Mouse (Mus musculus): ENCODE data around the gene Apip.

Apip gene

DNA sequence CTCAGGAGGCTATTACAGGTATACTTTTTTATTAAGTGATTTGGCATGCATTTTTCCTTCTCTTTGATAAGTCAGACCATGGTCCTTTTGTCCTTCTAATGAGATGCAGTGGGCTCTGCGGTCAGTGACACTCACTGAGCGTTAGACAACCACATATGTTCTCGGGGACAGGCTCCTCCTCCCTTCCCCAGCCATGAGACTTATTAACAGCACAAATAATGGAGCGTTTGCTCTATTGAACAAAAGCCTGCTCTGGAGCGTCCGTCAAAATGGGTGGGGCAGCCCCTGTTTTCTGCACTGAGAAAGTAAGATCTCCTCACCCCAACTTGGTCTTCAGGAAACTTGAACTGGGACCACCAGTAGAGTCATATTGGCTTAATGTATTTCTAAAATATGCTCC is 16.0 kb downstream of the Apip start:
- DNase-seq (ENCODE audit: low spot score in 2 of 2), result no peak

DNA sequence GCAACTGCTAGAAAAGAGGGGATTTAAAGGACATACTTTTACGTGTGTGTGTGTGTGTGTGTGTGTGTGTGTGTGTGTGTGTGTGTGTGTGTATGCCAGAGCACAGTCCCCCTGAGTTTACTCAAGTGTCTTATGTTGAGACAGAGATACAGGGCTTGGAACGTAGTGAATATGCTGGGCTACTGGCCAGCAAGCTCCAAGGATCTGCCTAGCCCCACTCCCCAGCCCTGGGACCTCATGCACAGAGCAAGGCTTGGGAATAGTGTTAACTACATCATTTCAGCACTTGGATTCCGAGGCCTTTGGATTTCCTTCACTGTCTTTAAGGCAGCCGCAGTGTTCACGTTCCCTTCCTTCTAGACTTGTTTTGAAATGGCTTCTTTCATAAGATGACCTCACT is 29.1 kb downstream of the Apip start:
- no peak for DNase-seq (ENCODE audit: low spot score in 2 of 2)

DNA sequence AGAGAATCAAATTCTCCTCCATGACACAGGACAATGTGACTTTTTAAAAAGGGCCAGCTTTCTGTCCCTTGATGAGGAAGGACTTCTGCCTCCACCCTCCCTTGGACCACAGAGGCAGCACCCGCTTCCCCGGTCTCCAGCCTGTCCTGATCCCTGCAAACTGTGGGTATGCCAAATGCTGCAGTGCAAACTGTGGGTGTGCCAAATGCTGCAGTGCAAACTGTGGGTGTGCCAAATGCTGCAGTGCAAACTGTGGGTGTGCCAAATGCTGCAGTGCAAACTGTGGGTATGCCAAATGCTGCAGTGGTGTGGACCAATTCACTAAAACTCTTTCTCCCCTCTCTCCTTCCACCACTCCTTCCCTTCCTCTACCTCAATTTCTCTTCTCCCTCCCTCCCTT is 32.7 kb downstream of the Apip start:
- DNase-seq (ENCODE audit: low spot score in 2 of 2), result no peak

DNA sequence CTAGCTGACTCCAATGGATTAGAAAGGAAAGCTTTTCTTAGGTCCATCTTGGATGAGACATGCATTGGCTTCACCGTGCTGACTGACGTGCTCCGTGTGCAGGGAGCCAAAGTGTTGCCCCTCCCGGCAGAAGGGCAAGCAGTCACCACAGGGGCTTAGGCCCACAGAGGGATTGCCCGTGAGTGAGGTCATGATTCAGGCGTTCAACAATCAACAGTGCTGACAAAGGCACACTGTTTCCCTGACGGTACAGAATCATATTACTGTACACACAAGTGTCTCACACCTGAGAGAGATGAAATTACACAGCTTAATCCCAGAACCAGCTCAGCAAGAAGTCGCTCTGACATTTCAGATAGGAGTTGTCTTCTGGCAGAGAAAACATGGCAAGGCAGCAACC is 38.2 kb downstream of the Apip start:
- DNase-seq (ENCODE audit: low spot score in 2 of 2), result no peak

DNA sequence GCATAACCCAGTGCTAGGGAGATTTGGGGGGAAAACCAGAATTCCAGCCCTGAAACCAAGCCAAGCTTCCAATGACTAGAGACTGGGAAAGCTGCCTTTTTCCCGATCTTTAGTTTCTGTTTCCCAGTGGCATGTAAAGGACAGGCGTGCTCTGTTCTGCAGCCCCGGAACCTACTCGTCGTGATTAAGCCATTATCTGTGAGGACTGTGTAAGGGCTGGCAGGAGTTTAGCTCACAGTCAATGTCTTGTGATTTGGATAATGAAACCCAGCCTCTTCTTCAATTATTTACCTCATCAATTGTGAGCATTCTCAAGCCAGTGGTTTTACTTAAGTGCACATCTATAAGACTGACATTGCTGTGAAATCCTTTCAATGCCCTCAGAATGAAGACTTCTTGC is 43.7 kb downstream of the Apip start:
- no peak for DNase-seq (ENCODE audit: low spot score in 2 of 2)

DNA sequence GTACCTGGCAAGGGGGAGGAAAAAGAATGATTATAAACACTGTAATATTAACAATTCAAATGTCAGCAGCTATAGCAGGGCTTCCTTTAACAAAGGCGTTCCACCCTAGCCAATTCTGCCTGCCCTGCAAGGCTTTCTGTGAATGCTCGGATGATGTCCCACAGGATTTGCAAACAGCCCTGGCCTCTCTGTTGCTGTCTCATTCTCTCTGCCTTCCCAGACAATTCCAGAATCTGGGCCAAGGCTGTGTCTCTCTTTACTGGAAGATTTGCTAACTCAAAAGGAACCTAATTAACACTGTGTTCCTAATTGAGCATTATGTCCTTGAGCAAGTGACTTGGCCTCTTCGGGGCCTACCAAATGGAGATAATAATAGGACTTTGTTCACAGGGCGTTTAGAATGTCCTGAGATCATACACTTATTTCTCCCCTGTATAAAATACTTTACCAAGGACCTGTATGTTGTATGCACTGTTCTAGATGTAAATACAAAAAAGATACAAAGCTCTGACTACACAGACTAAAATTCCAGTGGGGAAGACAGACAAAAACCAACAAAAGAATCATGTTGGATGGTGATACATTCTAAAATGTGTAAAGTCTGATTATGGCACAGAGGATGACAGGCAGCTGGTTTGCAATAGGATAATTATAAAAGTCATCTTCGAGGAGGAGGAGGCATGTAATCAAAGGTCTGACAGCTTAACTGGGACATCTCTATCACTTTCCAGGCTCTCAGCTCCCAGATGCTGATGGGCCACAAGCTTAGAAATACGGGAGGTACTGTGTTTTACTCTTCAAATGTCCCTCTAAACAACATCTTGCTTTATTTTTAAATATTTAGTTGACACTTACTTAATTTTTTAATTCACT is 45.1 kb downstream of the Apip start:
- no peak for DNase-seq (ENCODE audit: low spot score in 2 of 2)

DNA sequence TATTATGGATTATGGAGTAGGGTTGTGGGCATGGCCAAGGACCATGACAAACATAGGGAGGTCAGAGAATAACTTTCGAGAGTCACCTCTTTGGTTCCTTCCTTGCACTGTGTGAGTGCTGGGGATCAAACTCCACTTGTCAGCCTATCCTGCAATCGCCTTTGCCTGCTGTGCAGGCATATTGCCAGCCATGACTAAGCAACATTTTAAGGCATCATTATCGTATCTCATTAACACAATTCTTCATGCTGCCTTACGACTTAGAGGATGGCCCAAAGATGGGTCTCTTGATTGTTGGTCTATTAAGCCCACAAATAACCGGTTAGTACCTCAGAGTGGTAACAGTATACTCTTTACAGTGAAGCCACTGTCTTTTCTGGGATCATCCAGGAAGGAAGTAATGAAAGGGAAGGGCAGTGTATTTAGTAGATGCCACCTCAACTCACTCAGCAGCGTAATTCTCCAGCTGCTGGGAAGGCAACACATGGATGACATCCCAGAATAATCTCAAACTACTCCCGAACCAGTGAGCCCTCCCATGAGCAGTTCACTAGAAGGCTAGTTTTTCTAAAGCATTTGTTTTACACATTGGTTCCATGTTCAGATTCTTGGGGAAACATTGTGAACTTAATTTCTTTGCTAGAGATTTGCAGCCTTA is 45.9 kb downstream of the Apip start:
- no peak for DNase-seq (ENCODE audit: low spot score in 2 of 2)

DNA sequence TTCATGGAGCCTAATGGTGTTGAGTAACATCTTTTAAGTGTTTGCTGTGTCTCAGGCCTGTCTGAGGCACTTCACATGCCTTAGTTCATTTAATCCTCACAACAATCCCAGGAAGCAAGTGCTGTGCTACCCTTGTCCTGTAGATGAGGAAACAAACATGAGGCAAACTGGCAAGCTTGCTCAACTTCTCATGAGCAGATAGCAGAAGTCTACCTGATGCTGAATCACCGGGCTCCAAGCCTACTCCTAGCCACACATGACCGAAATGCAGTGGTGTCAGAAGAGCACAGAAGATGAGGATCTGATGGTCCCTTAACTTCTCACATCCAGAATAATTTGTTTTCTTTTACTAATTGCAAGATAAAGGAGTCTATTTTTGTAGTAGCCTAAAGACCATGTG is 56.2 kb downstream of the Apip start:
- no peak for DNase-seq (ENCODE audit: low spot score in 2 of 2)

DNA sequence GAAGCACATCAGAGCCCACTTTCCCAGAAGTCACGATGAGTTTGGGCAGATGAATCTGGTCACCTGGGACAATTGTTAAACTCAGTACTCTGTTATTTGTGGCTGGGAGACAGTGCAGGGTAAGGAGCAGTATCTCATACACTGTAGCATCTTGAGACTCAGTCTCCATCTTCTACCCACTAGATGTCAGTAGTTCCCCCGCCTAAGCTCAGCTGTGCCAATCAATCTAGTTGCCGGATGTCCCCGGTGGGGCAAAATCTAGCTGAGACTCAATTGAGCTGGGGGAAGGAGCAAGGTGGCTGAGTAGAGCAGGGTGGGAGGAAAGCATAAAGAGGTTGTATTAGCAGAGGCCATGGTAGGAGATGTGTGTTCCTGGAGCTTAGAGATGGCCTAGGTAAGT is 57.7 kb downstream of the Apip start:
- DNase-seq (ENCODE audit: low spot score in 2 of 2), result no peak

DNA sequence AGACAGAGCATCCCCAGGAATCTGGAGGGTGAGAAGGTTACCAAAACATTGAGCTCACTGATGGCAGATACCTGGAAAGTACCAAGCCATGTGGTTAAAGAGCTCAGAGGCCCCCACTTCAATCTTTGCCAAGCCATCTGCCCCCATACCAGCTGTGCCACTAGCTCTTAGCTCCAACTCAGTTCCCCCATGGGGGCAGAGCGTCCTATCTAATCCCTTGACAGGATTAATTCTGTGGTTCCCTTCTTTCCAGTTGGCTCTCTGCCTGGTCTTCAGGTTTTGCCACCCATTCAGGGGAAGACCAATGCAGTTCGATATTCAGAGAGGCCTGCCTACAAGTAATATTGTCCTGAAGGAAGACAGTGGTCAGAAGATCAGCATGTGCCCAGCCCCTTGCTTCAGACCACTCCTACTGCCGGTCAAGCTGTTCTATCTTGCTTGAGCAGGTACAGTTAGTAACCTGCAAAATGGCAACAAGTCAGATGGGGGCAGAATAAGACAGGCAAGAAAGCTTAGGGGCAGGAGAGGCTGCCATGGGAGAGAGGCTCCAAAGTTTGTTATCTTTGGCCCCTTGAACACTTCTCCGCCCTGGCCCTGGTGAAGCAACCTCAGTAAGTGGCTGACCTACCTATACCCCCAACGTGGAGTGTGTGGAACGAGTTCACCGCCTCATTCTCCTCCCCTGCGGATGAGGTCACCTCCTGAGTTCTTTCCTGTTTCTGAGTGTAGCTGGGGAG is 65.2 kb downstream of the Apip start:
- peak; percentile 32 to 36 for DNase-seq (ENCODE audit: low spot score in 2 of 2)

All from urinary bladder, adult 18-20 months (tissue).